Mouse (Mus musculus) small intestine, adult 2 months (tissue): Measurements from ENCODE around the gene Usp44.

Source experiments
- CTCF ChIP-seq: fragments of 200-500 bp; IDR thresholded peaks from 2 replicates; pipeline ENCODE4 v1.5.1; 2012; ENCODE audit warnings: low read depth, mild to moderate bottlenecking, control low read depth, inconsistent platforms, low read length, moderate library complexity, mixed read lengths; ENCODE audit not compliant: insufficient replicate concordance, insufficient read length; ENCODE audit errors: extremely low read depth
- POLR2A ChIP-seq: fragments of 200-500 bp; IDR thresholded peaks from 2 replicates; pipeline ENCODE4 v1.6.1; 2012; ENCODE audit warnings: low read depth, mild to moderate bottlenecking, control low read depth, inconsistent platforms, low read length, moderate library complexity

- TF ChIP-seq POLR2A (no peak), CTCF (no peak)
Observed at GRCm38 (mm10) chr10:93799711-93800362, 31.5 kb upstream of the Usp44 start.
